Mouse (Mus musculus): ENCODE measurements around the gene Zfp992.
"Not testable (repeated sequence)": the region's sequence is repeated elsewhere in the genome, so short reads cannot be mapped to it uniquely, and the experiment has no call there.

DNA sequence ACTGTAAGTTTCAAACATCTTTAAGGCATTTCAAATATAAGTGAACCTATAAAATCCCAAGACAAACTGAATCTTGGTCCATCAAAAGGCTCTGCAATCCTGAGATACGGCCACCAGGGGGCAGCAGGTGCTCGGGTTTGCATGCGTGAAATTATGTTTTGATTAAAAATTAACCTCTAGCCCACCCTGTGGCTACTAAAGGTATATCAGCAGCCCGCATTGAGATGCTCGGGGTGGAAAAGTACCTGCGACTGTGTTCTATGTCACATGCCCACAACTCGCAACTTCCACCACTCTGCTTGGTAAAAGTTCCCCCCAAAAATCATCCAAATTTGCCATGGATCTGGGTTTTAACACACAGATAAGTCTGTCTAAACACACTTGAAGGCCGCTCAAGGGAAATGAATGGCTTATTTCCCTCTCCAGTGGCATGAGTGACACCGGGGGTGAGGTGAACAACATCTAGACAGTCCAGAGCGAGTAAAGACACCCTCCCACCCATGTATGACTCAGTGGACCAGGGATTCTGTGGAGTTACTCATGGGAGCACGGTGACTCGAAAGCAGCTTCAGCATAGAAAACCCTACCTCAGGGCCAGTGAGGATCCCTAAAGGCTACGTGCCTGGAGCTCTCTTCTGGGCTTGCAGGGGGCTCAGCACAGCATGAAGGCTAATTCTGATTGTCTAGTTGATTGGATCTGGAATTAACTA, 34.9 kb downstream of the Zfp992 start:
- peak; percentile 50 for TF ChIP-seq CTCF (IDR thresholded peaks at IDR 0.05; ENCODE audit: low read depth)
- TF ChIP-seq EP300 (IDR thresholded peaks at IDR 0.05; ENCODE audit: low read depth), result not testable (repeated sequence)

Data from liver, embryonic 14.5 days (tissue).